Mouse (Mus musculus): ENCODE measurements around the gene Orai1.

DNA sequence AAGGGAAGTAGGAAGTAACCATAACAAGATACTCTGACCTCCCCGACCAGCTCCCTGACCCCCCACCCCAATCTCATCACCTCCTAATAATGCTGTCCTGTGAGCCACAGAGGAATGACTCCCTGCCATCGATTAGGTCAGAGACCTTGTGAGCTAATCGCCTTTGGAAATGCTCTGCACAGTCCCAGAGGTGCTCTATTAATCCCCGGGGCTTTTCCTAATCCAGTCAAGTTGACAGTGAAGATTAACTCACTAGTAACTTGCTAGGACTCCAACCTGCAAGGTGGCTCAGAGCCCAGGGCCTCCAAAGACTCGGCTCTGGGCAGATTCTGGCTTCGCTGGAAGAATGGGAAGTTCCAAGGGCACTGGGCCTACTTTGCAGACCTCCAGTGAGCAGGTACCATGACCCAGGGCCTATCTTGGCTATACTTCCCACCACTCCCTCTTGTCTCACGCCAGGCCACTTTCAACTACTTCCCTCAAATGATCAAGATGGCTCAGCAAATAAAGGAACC is 18.8 kb downstream of the Orai1 start:
- TF ChIP-seq CTCF (IDR thresholded peaks at IDR 0.05; ENCODE audit: low read depth) (no peak), EP300 (IDR thresholded peaks at IDR 0.05; ENCODE audit: low read depth) (no peak)
